Mouse (Mus musculus): ENCODE measurements around the gene Cldn10.

DNA sequence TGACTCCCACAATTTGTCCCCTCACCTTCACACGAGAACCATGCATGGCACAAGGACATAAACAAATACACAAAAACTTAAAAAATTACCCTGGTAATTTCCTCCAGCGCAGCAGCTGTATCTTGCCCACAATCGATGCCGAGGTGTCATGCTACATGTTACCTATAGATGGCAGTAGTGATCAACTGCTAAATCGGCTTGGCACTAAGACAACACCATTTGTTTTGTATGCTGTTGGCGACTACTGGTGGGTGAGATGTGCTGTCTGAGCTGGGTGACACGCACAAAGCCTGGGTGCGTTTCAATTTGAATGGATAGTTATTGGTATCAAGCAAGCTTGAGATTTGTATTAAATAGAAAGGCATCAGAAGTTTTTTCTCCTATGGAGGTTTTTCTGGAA lies 32.4 kb downstream of the Cldn10 start:
- no peak for TF ChIP-seq POLR2A (IDR thresholded peaks at IDR 0.05; ENCODE audit: extremely low read depth, insufficient read depth, low read length)
- TF ChIP-seq CTCF (IDR thresholded peaks at IDR 0.05; ENCODE audit: low read depth, low read length), result peak; percentile 80

Measured in liver, adult 2 months (tissue).